Mouse (Mus musculus) mouse embryonic stem cell (cell line): ENCODE results near the gene Cdsn.

ENCODE experiments used
- in situ Hi-C, 2 experiments: fragments of 300-500 bp; cut with MboI; formaldehyde crosslinking; loops; 1 replicate in 1 of 2; 3 replicates in 1 of 2; pipeline ENCODE4 v1.14.3; 2019 to 2020; ENCODE audit warnings: low sequenced_read_pairs in 2 of 2, low pct_unique_long_range_greater_than_20kb in 1 of 2, mixed read lengths in 1 of 2; ENCODE audit not compliant: unreplicated experiment in 1 of 2

Cdsn gene

GRCm38 (mm10) chr17:35594456-35594855, 42.5 kb downstream of the Cdsn start:
- in situ Hi-C loops, result no loop called here

- in situ Hi-C loops, result no loop called here
Observed at GRCm38 (mm10) chr17:35597399-35597798, 45.5 kb downstream of the Cdsn start.

- in situ Hi-C loops, result no loop called here
Observed at GRCm38 (mm10) chr17:35601249-35601648, 49.3 kb downstream of the Cdsn start, which contains the start of gene Sfta2. Gene Sfta2 (plus strand): TSS chr17:35601549.

GRCm38 (mm10) chr17:35601736-35602354, 49.9 kb downstream of the Cdsn start:
- in situ Hi-C loops, result no loop called here
